Comparison of ENCODE assay signal across 8 mouse cellular contexts in the genomic region with DNA sequence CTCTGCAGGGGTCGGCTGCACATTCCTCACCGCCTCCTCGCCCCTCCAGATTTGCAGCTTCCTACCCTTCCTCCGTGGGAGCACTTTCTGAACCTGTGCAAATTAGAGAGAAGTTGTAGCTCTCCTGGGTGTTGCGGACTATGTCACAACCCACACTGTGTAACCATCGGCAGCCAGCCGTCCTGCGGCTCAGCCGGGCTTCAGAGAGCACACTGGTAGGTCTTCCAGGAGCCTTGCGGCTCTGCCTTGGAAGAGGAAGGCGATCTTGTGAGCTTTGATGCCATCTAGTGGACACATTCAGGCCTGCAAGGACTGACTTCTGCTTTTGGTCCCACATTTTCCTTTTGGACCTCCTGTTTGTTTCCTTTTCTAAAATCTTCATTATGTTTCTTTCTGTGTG. TPM values are rescaled to one million over a fixed set of nuclear protein-coding genes. Genes with fewer than 3 reads are reported as not detected.
A peak's percentile ranks its signal among the peaks of the same experiment; 100 is the strongest.
DNase-seq lines count a peak whose midpoint lies in the region; ATAC-seq and TF ChIP-seq lines count a peak whose summit lies in the region.

No protein-coding gene starts in this region.

- peak overlapping the region; percentile 52 for H3K9ac ChIP-seq in forebrain, embryonic 11.5 days (ENCODE audit: low read length)
- H3K9ac ChIP-seq in heart, postnatal 0 days (replicated peaks; ENCODE audit: low read depth, low read length): no peak overlapping the region; the same call in 1 of the 2 replicates
- H3K9ac ChIP-seq in liver, embryonic 15.5 days: no peak overlapping the region
- peak overlapping the region; percentile 50 for H3K9ac ChIP-seq in neural tube, embryonic 12.5 days
- H3K9ac ChIP-seq in stomach, postnatal 0 days (ENCODE audit: low read length): peak overlapping the region; percentile 54

- no peaks in the 10 kb centered on the region for H3K36me3 ChIP-seq in forebrain, embryonic 11.5 days (ENCODE audit: control insufficient read depth, insufficient read depth, low read length)
- H3K36me3 ChIP-seq in heart, postnatal 0 days (replicated peaks; ENCODE audit: control insufficient read depth, insufficient read depth, low read length): no peaks in the 10 kb centered on the region
- no peaks in the 10 kb centered on the region for H3K36me3 ChIP-seq in liver, embryonic 15.5 days (replicated peaks)
- H3K36me3 ChIP-seq in neural tube, embryonic 12.5 days: no peaks in the 10 kb centered on the region
- no peaks in the 10 kb centered on the region for H3K36me3 ChIP-seq in stomach, postnatal 0 days (ENCODE audit: control insufficient read depth, insufficient read depth, low read length)

- TF ChIP-seq EP300 in heart, postnatal 0 days (IDR thresholded peaks at IDR 0.05; ENCODE audit: low read depth): no peak
- TF ChIP-seq EP300 in stomach, postnatal 0 days (optimal IDR thresholded peaks at IDR 0.05): no peak

- H3K4me3 ChIP-seq in forebrain, embryonic 11.5 days (ENCODE audit: low read depth, low read length): peak overlapping the region; percentile 27
- peak overlapping the region; percentile 43 for H3K4me3 ChIP-seq in heart, postnatal 0 days (ENCODE audit: low read depth, low read length)
- H3K4me3 ChIP-seq in liver, embryonic 15.5 days (replicated peaks): peak overlapping the region; percentile 35
- H3K4me3 ChIP-seq in neural tube, embryonic 12.5 days: peak overlapping the region; percentile 37
- peak overlapping the region; percentile 39 for H3K4me3 ChIP-seq in stomach, postnatal 0 days (ENCODE audit: low read depth, low read length)

- ATAC-seq in forebrain, embryonic 11.5 days (replicated peaks; ENCODE audit: low FRiP score): peak; percentile 81
- peak; percentile 29; the same call in 1 of the 2 replicates for ATAC-seq in heart, postnatal 0 days (ENCODE audit: insufficient read depth, low read depth)
- peak; percentile 35; the same call in 1 of the 2 replicates for ATAC-seq in liver, embryonic 15.5 days (ENCODE audit: insufficient read depth)
- peak; percentile 71 for ATAC-seq in neural tube, embryonic 12.5 days (ENCODE audit: low FRiP score, low read depth)
- ATAC-seq in stomach, postnatal 0 days (ENCODE audit: low FRiP score, low TSS enrichment): peak; percentile 68

- under 1% methylated on average over 11 of the region's 11 CpGs for whole genome bisulfite sequencing in forebrain, embryonic 11.5 days
- 0% methylated on average over 11 of the region's 11 CpGs for WGBS in heart, postnatal 0 days
- 2% methylated on average over 11 of the region's 11 CpGs for WGBS in liver, embryonic 15.5 days (ENCODE audit: insufficient replicate concordance)
- WGBS in neural tube, embryonic 12.5 days: under 1% methylated on average over 11 of the region's 11 CpGs
- 3% methylated on average over 11 of the region's 11 CpGs for WGBS in stomach, postnatal 0 days

- no peak overlapping the region for H3K27ac ChIP-seq in forebrain, embryonic 11.5 days (ENCODE audit: low read depth, low read length)
- no peak overlapping the region for H3K27ac ChIP-seq in heart, postnatal 0 days (ENCODE audit: low read depth)
- H3K27ac ChIP-seq in liver, embryonic 15.5 days (replicated peaks): no peak overlapping the region
- no peak overlapping the region for H3K27ac ChIP-seq in neural tube, embryonic 12.5 days
- no peak overlapping the region for H3K27ac ChIP-seq in stomach, postnatal 0 days (replicated peaks)

- H3K4me1 ChIP-seq in forebrain, embryonic 11.5 days (replicated peaks; ENCODE audit: control insufficient read depth, insufficient read depth, low read length): peaks cover 4% of the 10 kb centered on the region
- peaks cover 7% of the 10 kb centered on the region; the same call in 1 of the 2 replicates for H3K4me1 ChIP-seq in heart, postnatal 0 days (ENCODE audit: control insufficient read depth, insufficient read depth)
- H3K4me1 ChIP-seq in liver, embryonic 15.5 days (replicated peaks): peaks cover 30% of the 10 kb centered on the region
- H3K4me1 ChIP-seq in neural tube, embryonic 12.5 days: peaks cover 22% of the 10 kb centered on the region
- no peaks in the 10 kb centered on the region; the same call in 1 of the 2 replicates for H3K4me1 ChIP-seq in stomach, postnatal 0 days (replicated peaks; ENCODE audit: control insufficient read depth, insufficient read depth)

- H3K4me2 ChIP-seq in forebrain, embryonic 11.5 days (ENCODE audit: low read depth, low read length, severe bottlenecking): peak overlapping the region; percentile 55
- peak overlapping the region; percentile 73 for H3K4me2 ChIP-seq in heart, postnatal 0 days (ENCODE audit: low read depth, low read length)
- H3K4me2 ChIP-seq in liver, embryonic 15.5 days: peak overlapping the region; percentile 61
- H3K4me2 ChIP-seq in neural tube, embryonic 12.5 days (replicated peaks): peak overlapping the region; percentile 82
- peak overlapping the region; percentile 82 for H3K4me2 ChIP-seq in stomach, postnatal 0 days (replicated peaks; ENCODE audit: low read depth)

- TF ChIP-seq CTCF in heart, postnatal 0 days (IDR thresholded peaks at IDR 0.05; ENCODE audit: low read depth): peak; percentile 85
- peak; percentile 97 for TF ChIP-seq CTCF in stomach, postnatal 0 days (IDR thresholded peaks at IDR 0.05; ENCODE audit: low read depth)

- 0 out of 2 replicates have a peak, but pooled peaks cover 3% of the 10 kb centered on the region for H3K27me3 ChIP-seq in forebrain, embryonic 11.5 days (ENCODE audit: control insufficient read depth, insufficient read depth, low read length)
- 0 out of 2 replicates have a peak, but pooled peaks cover 9% of the 10 kb centered on the region for H3K27me3 ChIP-seq in heart, postnatal 0 days (ENCODE audit: control insufficient read depth, insufficient read depth, low read length)
- H3K27me3 ChIP-seq in liver, embryonic 15.5 days: peaks cover 21% of the 10 kb centered on the region
- H3K27me3 ChIP-seq in neural tube, embryonic 12.5 days (replicated peaks): no peaks in the 10 kb centered on the region
- H3K27me3 ChIP-seq in stomach, postnatal 0 days (ENCODE audit: control insufficient read depth, insufficient read depth, low read length): no peaks in the 10 kb centered on the region

- H3K9me3 ChIP-seq in forebrain, embryonic 11.5 days (ENCODE audit: control insufficient read depth, low read length): no peaks in the 10 kb centered on the region
- no peaks in the 10 kb centered on the region for H3K9me3 ChIP-seq in heart, postnatal 0 days (replicated peaks; ENCODE audit: control insufficient read depth, low read length)
- H3K9me3 ChIP-seq in liver, embryonic 15.5 days (replicated peaks): no peaks in the 10 kb centered on the region
- H3K9me3 ChIP-seq in neural tube, embryonic 12.5 days: no peaks in the 10 kb centered on the region
- H3K9me3 ChIP-seq in stomach, postnatal 0 days (ENCODE audit: control insufficient read depth, low read length): no peaks in the 10 kb centered on the region

- DNase-seq in CD8-positive naive resting alpha-beta T cell, adult 2 months (ENCODE audit: low read depth in 2 of 2, low spot score in 2 of 2): peak; percentile 66 to 77
- DNase-seq in c-Kit-positive CD71-negative TER-119-negative erythroid progenitor cells, embryonic 14.5 days (ENCODE audit: low read depth): peak; percentile 77
- peak; percentile 89 for DNase-seq in forebrain, embryonic 11.5 days (ENCODE audit: low spot score)
- peak; percentile 74 for DNase-seq in heart, postnatal 0 days (ENCODE audit: low spot score)
- peak; percentile 89 to 92 for DNase-seq in kidney, postnatal 36 days
- DNase-seq in stomach, postnatal 0 days (ENCODE audit: low spot score): peak; percentile 86

RNA-seq across cellular contexts. Expression of a gene that starts 38.0 kb away (rescaled TPM):
- 21.6 and 22.8 TPM in 2 replicates for polyA plus RNA-seq in forebrain, embryonic 11.5 days (2014; fragmentation: Nextera tagmentation; extraction: Ambion mirVana)
- total RNA-seq in heart, postnatal 0 days (2014; rRNA removed; ENCODE audit: low replicate concordance): 21.7 and 26.4 TPM in 2 replicates
- polyA plus RNA-seq in heart, postnatal 0 days (2015; fragmentation: Nextera tagmentation; extraction: Ambion mirVana): 13.2 and 13.5 TPM in 2 replicates
- 7.6 and 8.3 TPM in 2 replicates for polyA plus RNA-seq in liver, embryonic 15.5 days (2015; fragmentation: Nextera tagmentation; extraction: Ambion mirVana)
- 27.9 and 31.0 TPM in 2 replicates for polyA plus RNA-seq in neural tube, embryonic 12.5 days (2016; fragmentation: Nextera tagmentation; extraction: Ambion mirVana)
- polyA plus RNA-seq in stomach, postnatal 0 days (2015; fragmentation: Nextera tagmentation; extraction: Ambion mirVana): 16.6 and 16.7 TPM in 2 replicates

RNA-seq across cellular contexts. Expression of a gene that starts 49.9 kb away (rescaled TPM):
- polyA plus RNA-seq in forebrain, embryonic 11.5 days (2014; fragmentation: Nextera tagmentation; extraction: Ambion mirVana): 3,157 and 3,206 TPM in 2 replicates
- 1,123 and 1,337 TPM in 2 replicates for total RNA-seq in heart, postnatal 0 days (2014; rRNA removed; ENCODE audit: low replicate concordance)
- polyA plus RNA-seq in heart, postnatal 0 days (2015; fragmentation: Nextera tagmentation; extraction: Ambion mirVana): 1,661 and 1,734 TPM in 2 replicates
- polyA plus RNA-seq in liver, embryonic 15.5 days (2015; fragmentation: Nextera tagmentation; extraction: Ambion mirVana): 2,115 and 2,296 TPM in 2 replicates
- polyA plus RNA-seq in neural tube, embryonic 12.5 days (2016; fragmentation: Nextera tagmentation; extraction: Ambion mirVana): 3,506 and 3,654 TPM in 2 replicates
- polyA plus RNA-seq in stomach, postnatal 0 days (2015; fragmentation: Nextera tagmentation; extraction: Ambion mirVana): 1,633 and 1,693 TPM in 2 replicates

Comparison
In these comparisons a context has a peak if more than half of its experiments do, and no peak if none do; other contexts are left out.
1. ATAC-seq: peak in every context shown above with its lines; median percentile 81 in forebrain, embryonic 11.5 days; 71 in neural tube, embryonic 12.5 days; 68 in stomach, postnatal 0 days; 35 in liver, embryonic 15.5 days; 29 in heart, postnatal 0 days.
2. H3K9ac ChIP-seq: peak in forebrain, embryonic 11.5 days (single experiment), neural tube, embryonic 12.5 days (single experiment) and stomach, postnatal 0 days (single experiment); none in heart, postnatal 0 days (single experiment) and liver, embryonic 15.5 days (single experiment).
3. Peak in every context shown above with its lines, with median percentiles within 50 percentile points of each other: DNase-seq, H3K4me2 ChIP-seq and H3K4me3 ChIP-seq.